Mouse (Mus musculus): Measurements from ENCODE around the gene Zfp12. TPM values are rescaled to one million over a fixed set of nuclear protein-coding genes. Genes with fewer than 3 reads are reported as not detected.

Gene Zfp12
- polyA plus RNA-seq (2012; rRNA removed; ENCODE audit: low replicate concordance), result 1.6 and 2.0 TPM in 2 replicates

GRCm38 (mm10) chr5:143235028-143235693 is at the start of gene Zfp12:
Gene Zfp12, plus strand, starts transcription at chr5:143235163.

DNA sequence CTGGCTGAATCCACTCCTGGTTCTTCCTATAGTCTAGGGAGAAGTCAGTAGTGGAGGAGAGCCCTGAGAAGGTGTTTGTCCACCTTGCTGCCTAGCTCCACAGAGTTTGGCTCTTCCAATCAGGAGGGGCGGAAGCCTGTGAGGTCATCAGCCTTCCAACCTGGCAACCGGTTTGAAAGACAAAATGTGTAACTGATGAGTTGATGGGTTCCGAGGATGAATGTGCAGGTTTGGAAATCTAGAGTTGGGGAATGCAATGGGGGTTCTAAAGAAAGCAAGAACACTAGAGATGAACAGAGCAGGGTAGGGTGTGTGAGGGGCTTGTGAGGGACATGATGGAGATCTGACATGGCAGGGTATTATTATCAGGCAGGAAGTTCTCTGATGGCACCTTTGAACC is 8.2 kb upstream of the Zfp12 start, which contains the start of gene Spdye4a:
TSS of gene Spdye4a (minus strand) at position 101 of the 400 bp plus-strand sequence.

GRCm38 (mm10) chr5:143269363-143270150 is 34.6 kb downstream of the Zfp12 start, which contains the start of gene Zfp316:
Gene Zfp316, minus strand, starts transcription at chr5:143270022.

GRCm38 (mm10) chr5:143293404-143293803 is 58.4 kb downstream of the Zfp12 start, which contains the start of gene Zfp853:
Gene Zfp853, minus strand, starts transcription at chr5:143293623.

Other genes starting within 250 kb of the Zfp12 start
- 18.3 and 22.1 TPM in 2 replicates for gene Rnf216, start 122.2 kb upstream of the Zfp12 start, polyA plus RNA-seq (2012; rRNA removed; ENCODE audit: low replicate concordance)
- gene Olfr718-ps1, start 87.6 kb upstream of the Zfp12 start, polyA plus RNA-seq (2012; rRNA removed; ENCODE audit: low replicate concordance), result not detected in 2 replicates
- gene Rbak, start 54.4 kb upstream of the Zfp12 start, polyA plus RNA-seq (2012; rRNA removed; ENCODE audit: low replicate concordance), result 0.70 and 1.4 TPM in 2 replicates
- gene Spdye4b, start 54.1 kb upstream of the Zfp12 start, polyA plus RNA-seq (2012; rRNA removed; ENCODE audit: low replicate concordance), result not detected in 2 replicates
- gene Spdye4a, start 8.3 kb upstream of the Zfp12 start, polyA plus RNA-seq (2012; rRNA removed; ENCODE audit: low replicate concordance), result not detected in 2 replicates
- 2.8 and 3.0 TPM in 2 replicates for gene Zfp316, start 34.9 kb downstream of the Zfp12 start, polyA plus RNA-seq (2012; rRNA removed; ENCODE audit: low replicate concordance)
- 0.13 and 0.36 TPM in 2 replicates for gene Zfp853, start 58.5 kb downstream of the Zfp12 start, polyA plus RNA-seq (2012; rRNA removed; ENCODE audit: low replicate concordance)
- 25.7 and 28.4 TPM in 2 replicates for gene E130309D02Rik, start 80.2 kb downstream of the Zfp12 start, polyA plus RNA-seq (2012; rRNA removed; ENCODE audit: low replicate concordance)
- gene Zdhhc4, start 94.1 kb downstream of the Zfp12 start, polyA plus RNA-seq (2012; rRNA removed; ENCODE audit: low replicate concordance), result 41.7 and 49.0 TPM in 2 replicates
- 0.04 and 0.08 TPM in 2 replicates for gene Grid2ip, start 122.2 kb downstream of the Zfp12 start, polyA plus RNA-seq (2012; rRNA removed; ENCODE audit: low replicate concordance)
- 173 and 317 TPM in 2 replicates for gene Kdelr2, start 168.7 kb downstream of the Zfp12 start, polyA plus RNA-seq (2012; rRNA removed; ENCODE audit: low replicate concordance)
- gene Daglb, start 229.4 kb downstream of the Zfp12 start, polyA plus RNA-seq (2012; rRNA removed; ENCODE audit: low replicate concordance), result 13.0 and 14.3 TPM in 2 replicates

All from duodenum, adult 2 months (tissue).